In the genomic region with DNA sequence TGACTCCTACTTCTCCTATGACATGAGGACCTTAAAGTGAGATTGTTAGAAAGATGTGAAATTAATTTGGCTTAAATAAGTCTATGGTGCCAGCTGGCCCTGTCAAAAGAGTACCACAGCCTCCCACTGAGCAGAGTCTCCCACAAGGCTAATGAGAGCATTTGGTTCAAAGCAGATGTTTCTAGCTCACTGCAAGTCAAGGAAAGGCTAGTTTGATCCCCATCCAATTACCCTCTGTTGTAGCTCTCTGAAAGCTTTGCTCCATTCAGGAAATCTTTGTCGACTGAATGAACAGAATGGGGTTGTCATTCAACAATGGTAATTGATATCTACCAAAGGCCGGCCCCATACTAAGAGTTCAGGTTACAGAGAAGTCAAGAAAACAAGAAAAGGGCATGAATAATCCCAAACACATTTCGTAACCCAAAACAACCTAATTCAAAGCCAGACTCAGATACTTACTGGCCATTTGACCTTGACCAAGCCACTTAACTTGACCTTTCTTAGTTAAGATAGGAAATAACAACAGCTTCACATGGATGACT, we compare ENCODE assay signal across 21 mouse cellular contexts. TPM values are rescaled to one million over a fixed set of nuclear protein-coding genes. Genes with fewer than 3 reads are reported as not detected.
A peak's percentile ranks its signal among the peaks of the same experiment; 100 is the strongest.
DNase-seq lines count a peak whose midpoint lies in the region; ATAC-seq lines count a peak whose summit lies in the region.
"Had no signal": no experiment of that assay in that cellular context is flagged by ENCODE, and none has a peak within 500 bp of the region (broad histone marks: within the 10 kb centered on the region; RNA-seq: fewer than 3 reads in every experiment).

No protein-coding gene starts in this region.

- no peaks in the 10 kb centered on the region; the same call in 1 of the 2 replicates for H3K4me1 ChIP-seq in forebrain, embryonic 14.5 days (ENCODE audit: control insufficient read depth, insufficient read depth, low read length)
- H3K4me1 ChIP-seq in forebrain, embryonic 13.5 days, result peaks cover 14% of the 10 kb centered on the region
- no peaks in the 10 kb centered on the region for H3K4me1 ChIP-seq in neural tube, embryonic 11.5 days (ENCODE audit: control insufficient read depth, insufficient read depth, low read length)
- peaks cover 6% of the 10 kb centered on the region; the same call in 1 of the 2 replicates for H3K4me1 ChIP-seq in forebrain, embryonic 16.5 days (replicated peaks; ENCODE audit: control insufficient read depth, insufficient read depth, low read length)

- no peaks in the 10 kb centered on the region for H3K36me3 ChIP-seq in forebrain, embryonic 14.5 days (ENCODE audit: control insufficient read depth, insufficient read depth, low read length)
- H3K36me3 ChIP-seq in forebrain, embryonic 13.5 days (ENCODE audit: poor library complexity, severe bottlenecking), result no peaks in the 10 kb centered on the region
- H3K36me3 ChIP-seq in neural tube, embryonic 11.5 days (ENCODE audit: control insufficient read depth, insufficient read depth, low read length), result no peaks in the 10 kb centered on the region
- no peaks in the 10 kb centered on the region for H3K36me3 ChIP-seq in forebrain, embryonic 16.5 days (ENCODE audit: control insufficient read depth, insufficient read depth)
- H3K36me3 ChIP-seq: embryonic facial prominence, embryonic 13.5 days; hindbrain, embryonic 12.5 days; midbrain, embryonic 13.5 days had no signal

- 0% methylated on average over 3 of the region's 3 CpGs for WGBS in forebrain, embryonic 14.5 days
- 4% methylated on average over 3 of the region's 3 CpGs for WGBS in forebrain, embryonic 13.5 days
- WGBS in neural tube, embryonic 11.5 days, result 15% methylated on average over 3 of the region's 3 CpGs
- 12% methylated on average over 3 of the region's 3 CpGs for whole genome bisulfite sequencing in forebrain, embryonic 16.5 days

- no peaks in the 10 kb centered on the region for H3K9me3 ChIP-seq in forebrain, embryonic 14.5 days (replicated peaks; ENCODE audit: control insufficient read depth, low read length)
- H3K9me3 ChIP-seq in forebrain, embryonic 13.5 days (replicated peaks), result no peaks in the 10 kb centered on the region
- no peaks in the 10 kb centered on the region for H3K9me3 ChIP-seq in neural tube, embryonic 11.5 days (ENCODE audit: control insufficient read depth, low read length)
- no peaks in the 10 kb centered on the region for H3K9me3 ChIP-seq in forebrain, embryonic 16.5 days (ENCODE audit: control insufficient read depth, low read length)
- H3K9me3 ChIP-seq: embryonic facial prominence, embryonic 13.5 days; hindbrain, embryonic 12.5 days; midbrain, embryonic 13.5 days had no signal

- H3K27ac ChIP-seq in forebrain, embryonic 14.5 days (ENCODE audit: low read depth, low read length), result no peak overlapping the region
- no peak overlapping the region for H3K27ac ChIP-seq in forebrain, embryonic 13.5 days
- H3K27ac ChIP-seq in neural tube, embryonic 11.5 days (ENCODE audit: low read depth, low read length), result no peak overlapping the region
- H3K27ac ChIP-seq in forebrain, embryonic 16.5 days (ENCODE audit: low read length), result peak overlapping the region; percentile 10
- H3K27ac ChIP-seq: embryonic facial prominence, embryonic 13.5 days; heart, adult 2 months; hindbrain, embryonic 12.5 days; midbrain, embryonic 13.5 days had no signal

- no peak overlapping the region for H3K9ac ChIP-seq in forebrain, embryonic 14.5 days (ENCODE audit: low read length)
- H3K9ac ChIP-seq in forebrain, embryonic 13.5 days, result no peak overlapping the region
- H3K9ac ChIP-seq in neural tube, embryonic 11.5 days (ENCODE audit: low read length), result no peak overlapping the region
- H3K9ac ChIP-seq in forebrain, embryonic 16.5 days (replicated peaks; ENCODE audit: low read depth, low read length), result no peak overlapping the region
- H3K9ac ChIP-seq: embryonic facial prominence, embryonic 13.5 days; hindbrain, embryonic 12.5 days; midbrain, embryonic 13.5 days had no signal

- H3K4me2 ChIP-seq in forebrain, embryonic 14.5 days (ENCODE audit: low read length), result no peak overlapping the region
- no peak overlapping the region for H3K4me2 ChIP-seq in forebrain, embryonic 13.5 days
- H3K4me2 ChIP-seq in neural tube, embryonic 11.5 days (ENCODE audit: low read depth), result no peak overlapping the region
- no peak overlapping the region for H3K4me2 ChIP-seq in forebrain, embryonic 16.5 days (ENCODE audit: low read length)
- H3K4me2 ChIP-seq: embryonic facial prominence, embryonic 13.5 days; hindbrain, embryonic 12.5 days; midbrain, embryonic 13.5 days had no signal

- DNase-seq in forebrain, embryonic 14.5 days (ENCODE audit: low spot score), result peak; percentile 45
- DNase-seq in neural tube, embryonic 11.5 days (ENCODE audit: low spot score), result peak; percentile 12
- DNase-seq in neural tube, embryonic 10.5 days (ENCODE audit: extremely low spot score, low spot score), result no peak
- no peak for DNase-seq in right cerebral cortex, postnatal 10 days (ENCODE audit: low spot score in 2 of 2)
- no peak for DNase-seq in kidney, adult 11 months
- DNase-seq: adrenal gland, adult 8-10 months; cerebellum, adult 11-12 months; cerebellum, postnatal 25 days; gastrocnemius, postnatal 25 days; heart, adult 2 months; kidney, postnatal 36 days; liver; lung, postnatal 10 days; thymus, postnatal 4 days had no signal

- no peak; the same call in 1 of the 2 replicates for ATAC-seq in forebrain, embryonic 14.5 days
- ATAC-seq in forebrain, embryonic 13.5 days, result no peak
- ATAC-seq in neural tube, embryonic 11.5 days (ENCODE audit: insufficient read depth, low FRiP score, low TSS enrichment), result no peak
- no peak for ATAC-seq in forebrain, embryonic 16.5 days
- ATAC-seq: inflammation-experienced regulatory T-cells, adult 6 months; midbrain, embryonic 13.5 days had no signal

- no peak overlapping the region for H3K4me3 ChIP-seq in forebrain, embryonic 14.5 days (ENCODE audit: low read depth, low read length)
- H3K4me3 ChIP-seq in forebrain, embryonic 13.5 days, result no peak overlapping the region
- no peak overlapping the region for H3K4me3 ChIP-seq in neural tube, embryonic 11.5 days (ENCODE audit: low read depth, low read length)
- no peak overlapping the region for H3K4me3 ChIP-seq in forebrain, embryonic 16.5 days (replicated peaks; ENCODE audit: low read length)
- H3K4me3 ChIP-seq: embryonic facial prominence, embryonic 13.5 days; heart, adult 2 months; hindbrain, embryonic 12.5 days; midbrain, embryonic 13.5 days; myocyte had no signal

- H3K27me3 ChIP-seq in forebrain, embryonic 14.5 days (replicated peaks; ENCODE audit: control insufficient read depth, insufficient read depth, low read length), result peaks cover 5% of the 10 kb centered on the region; the same call in 1 of the 2 replicates
- H3K27me3 ChIP-seq in forebrain, embryonic 13.5 days, result peaks cover 57% of the 10 kb centered on the region
- no peaks in the 10 kb centered on the region for H3K27me3 ChIP-seq in neural tube, embryonic 11.5 days (ENCODE audit: control insufficient read depth, insufficient read depth, low read length)
- no peaks in the 10 kb centered on the region for H3K27me3 ChIP-seq in forebrain, embryonic 16.5 days (replicated peaks; ENCODE audit: control insufficient read depth, insufficient read depth, low read length)
- H3K27me3 ChIP-seq: embryonic facial prominence, embryonic 13.5 days had no signal

RNA-seq across cellular contexts. Expression of a gene that starts 16.0 kb away (rescaled TPM):
- polyA plus RNA-seq in forebrain, embryonic 14.5 days (2014; fragmentation: Nextera tagmentation; extraction: Ambion mirVana), result 38.8 and 55.8 TPM in 2 replicates
- polyA plus RNA-seq in forebrain, embryonic 13.5 days (2015; fragmentation: Nextera tagmentation; extraction: Ambion mirVana), result 48.9 and 49.7 TPM in 2 replicates
- polyA plus RNA-seq in neural tube, embryonic 11.5 days (2014; fragmentation: Nextera tagmentation; extraction: Ambion mirVana), result 59.4 and 60.1 TPM in 2 replicates
- 75.5 and 80.2 TPM in 2 replicates for polyA plus RNA-seq in forebrain, embryonic 16.5 days (2015; fragmentation: Nextera tagmentation; extraction: Ambion mirVana)

Comparison
In these comparisons a context has a peak if more than half of its experiments do, and no peak if none do; other contexts are left out.
1. DNase-seq: peak in forebrain, embryonic 14.5 days (single experiment) and neural tube, embryonic 11.5 days (single experiment); none in neural tube, embryonic 10.5 days (single experiment), right cerebral cortex, postnatal 10 days (0 of 2) and kidney, adult 11 months (single experiment).